Mouse (Mus musculus) kidney, postnatal 10 days (tissue): ENCODE measurements around the gene Dnah1.

Experiments used
- DNase-seq: peaks from one replicate; pipeline ENCODE4 v3.0.0; 2021; ENCODE audit warnings: mixed read lengths

Dnah1 gene

GRCm38 (mm10) chr14:31233070-31233995 is 90.4 kb downstream of the Dnah1 start:
- DNase-seq: peak; percentile 51

- no peak for DNase-seq
Observed at GRCm38 (mm10) chr14:31232404-31233069, 91.2 kb downstream of the Dnah1 start.

- DNase-seq: no peak
Observed at GRCm38 (mm10) chr14:31230442-31230841, 93.3 kb downstream of the Dnah1 start.

DNA sequence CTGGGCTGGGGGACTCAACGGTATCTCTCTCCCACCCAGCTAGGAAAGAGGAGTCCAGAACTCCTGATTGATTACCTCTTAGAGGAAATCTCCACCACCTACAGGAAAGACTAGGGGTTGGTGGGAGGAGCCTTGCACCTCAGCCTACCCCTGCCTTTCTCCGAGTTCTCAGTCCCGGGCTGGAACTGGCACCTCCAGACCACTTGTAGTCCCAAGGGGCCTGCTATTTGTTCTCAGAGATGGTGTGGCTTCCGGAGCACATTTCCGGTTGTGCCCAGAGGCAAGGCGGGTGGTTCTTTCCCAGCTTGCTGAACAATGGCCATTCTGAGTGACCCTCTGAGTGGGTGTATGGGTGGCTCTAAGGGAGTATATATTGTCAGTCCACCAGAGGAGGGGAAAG is 95.5 kb downstream of the Dnah1 start:
- no peak for DNase-seq

DNA sequence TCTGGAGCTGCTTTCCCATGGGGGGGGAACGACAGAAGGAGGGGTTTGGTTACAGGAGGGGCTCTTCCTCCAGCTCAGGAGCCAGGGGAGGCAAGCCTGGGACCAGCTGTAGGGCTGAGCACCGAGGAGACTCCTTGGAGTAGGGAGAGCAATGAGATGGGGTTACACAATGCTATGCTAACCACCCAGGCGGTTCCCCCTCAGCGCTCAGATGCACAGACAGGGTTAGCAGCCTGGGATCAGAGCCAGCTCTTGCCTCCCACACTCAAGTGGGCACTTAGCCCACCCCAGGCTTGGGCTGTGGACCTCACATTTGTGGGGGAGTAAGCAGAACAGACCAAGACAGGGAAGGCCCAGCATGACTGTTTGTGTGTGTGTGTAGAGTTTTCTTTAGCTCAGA is 96.7 kb downstream of the Dnah1 start:
- peak; percentile 67 for DNase-seq

- peak; percentile 87 for DNase-seq
Observed at GRCm38 (mm10) chr14:31217666-31218065, 106.0 kb downstream of the Dnah1 start, which contains the start of gene Sema3g. Gene Sema3g (plus strand): TSS chr14:31217860.

GRCm38 (mm10) chr14:31216846-31217245 is 106.8 kb downstream of the Dnah1 start, which contains the start of gene Nisch:
Gene Nisch (minus strand): TSS chr14:31216946.
- DNase-seq: no peak

DNA sequence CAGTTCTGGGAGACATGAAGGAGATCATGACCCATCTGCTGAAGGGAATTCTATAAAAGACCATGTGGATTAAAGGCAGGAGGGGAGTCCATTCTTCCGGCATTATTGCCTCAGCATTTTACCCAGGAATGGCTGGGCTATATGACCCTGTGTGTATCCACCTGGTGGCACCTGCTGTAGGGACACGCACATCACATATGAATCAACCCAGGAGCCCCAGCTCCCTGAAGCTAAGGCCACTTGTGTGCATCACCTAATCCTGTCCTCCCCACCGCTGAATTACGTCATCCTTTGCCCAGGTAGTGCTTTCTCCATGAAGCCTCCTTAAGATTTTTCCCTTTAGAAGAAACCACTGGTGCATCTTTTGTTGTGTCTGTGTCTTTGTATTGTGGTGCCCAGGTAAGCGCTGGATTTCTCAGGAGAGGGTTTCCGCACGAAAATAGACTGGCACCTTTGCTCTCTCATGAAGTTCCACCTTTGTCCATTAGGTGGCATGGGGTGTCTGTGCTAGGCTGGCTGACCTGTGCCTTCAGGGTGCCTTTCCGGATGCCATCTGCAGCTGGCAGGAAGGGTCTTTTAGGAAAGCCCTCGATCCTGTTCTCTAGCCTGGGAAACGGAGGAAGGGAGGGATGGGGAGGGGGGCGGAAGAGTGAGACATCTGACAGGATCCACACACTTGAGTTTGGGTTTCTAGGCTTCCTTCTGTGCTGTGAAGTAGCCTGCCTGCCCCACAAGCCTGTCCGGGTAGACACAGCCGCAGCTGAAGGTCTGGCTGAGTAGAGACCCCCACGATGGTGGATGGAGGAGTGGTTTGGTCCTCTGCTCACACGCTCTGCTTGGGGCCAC is 108.3 kb downstream of the Dnah1 start:
- DNase-seq: peak; percentile 82

DNA sequence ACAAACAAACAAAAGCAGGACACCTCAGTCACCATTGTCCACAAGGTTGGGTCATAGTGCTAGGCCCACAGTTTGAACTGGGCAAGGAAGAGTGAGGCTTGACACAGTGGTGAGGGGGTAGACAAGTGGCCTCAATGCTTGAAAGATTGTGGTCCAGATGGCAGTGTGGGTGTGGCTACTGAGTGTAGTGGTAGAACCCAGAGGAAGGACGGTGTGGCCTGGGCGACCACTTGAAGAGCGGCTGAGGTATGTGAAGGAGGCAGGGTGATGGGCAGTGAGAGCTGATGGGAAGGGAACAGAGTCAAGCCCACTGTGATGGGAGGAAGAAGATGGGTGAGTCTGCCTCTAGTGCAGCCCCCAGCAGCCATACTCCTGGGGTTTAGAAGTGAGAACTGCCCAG is 109.0 kb downstream of the Dnah1 start:
- DNase-seq: no peak

DNA sequence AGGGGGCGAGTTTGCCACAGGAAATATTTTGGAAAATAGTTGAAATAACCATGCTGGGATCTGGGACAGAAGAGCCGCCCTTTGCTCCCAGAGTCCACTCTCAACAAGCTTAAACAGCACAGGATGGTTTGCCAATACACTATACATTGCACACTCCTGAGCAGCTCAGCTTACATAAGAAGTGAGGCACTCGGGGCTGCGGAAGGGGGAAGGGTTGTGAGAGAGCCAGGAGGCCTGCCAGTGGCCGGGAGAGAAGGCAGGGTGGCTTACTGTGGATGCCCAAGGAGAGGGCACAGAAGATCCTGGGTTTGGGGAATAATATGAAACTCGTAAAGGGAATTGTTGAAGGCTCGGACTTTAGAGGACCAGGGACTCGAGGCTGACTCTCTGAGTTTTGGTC is 109.8 kb downstream of the Dnah1 start:
- no peak for DNase-seq

GRCm38 (mm10) chr14:31212499-31212898 is 111.2 kb downstream of the Dnah1 start:
- DNase-seq: no peak

DNA sequence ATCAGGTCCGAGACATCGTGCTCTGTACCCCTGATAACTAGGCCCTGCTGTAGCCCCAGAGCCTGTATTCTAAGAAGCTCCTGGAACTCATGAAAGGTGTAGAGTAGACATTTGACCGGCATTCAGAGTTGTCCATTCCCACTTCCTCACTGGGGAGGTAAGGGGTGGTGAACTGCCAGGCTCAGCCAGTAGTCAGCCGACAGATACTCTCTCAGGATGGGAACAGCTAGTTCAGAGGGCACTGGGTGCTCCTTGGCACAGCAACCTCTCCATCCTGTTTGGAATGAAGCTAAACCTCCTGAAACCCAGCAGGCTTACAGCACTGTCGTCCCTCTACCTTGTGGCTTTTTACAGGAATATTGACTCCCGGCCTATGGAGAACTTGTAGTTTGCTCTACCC is 111.8 kb downstream of the Dnah1 start:
- no peak for DNase-seq
